Mouse (Mus musculus) left cerebral cortex, postnatal 25 days (tissue): Measurements from ENCODE around the gene Pglyrp3. TPM values are rescaled to one million over a fixed set of nuclear protein-coding genes. Genes with fewer than 3 reads are reported as not detected.
"Not testable (repeated sequence)": the region's sequence is repeated elsewhere in the genome, so short reads cannot be mapped to it uniquely, and the experiment has no call there.

ENCODE experiments used
- DNase-seq, 2 experiments: peaks; one replicate each; pipeline ENCODE4 v3.0.0; 2022; ENCODE audit warnings: low spot score in 2 of 2, mixed read lengths in 1 of 2
- intact Hi-C: fragments of 180-260 bp; cut with DNase I; formaldehyde crosslinking; loops from one replicate; pipeline ENCODE4 v1.15.1; 2025
- microRNA-seq, 2 experiments: library from miRNA; unstranded; fragments of <30 nt; microRNA quantifications; one replicate each; pipeline ENCODE4 v1.2.0; 2022
- total RNA-seq, 2 experiments: library from RNA; stranded (reverse); gene quantifications; 2 replicates each; pipeline ENCODE4 v1.2.3; 2021

The Pglyrp3 gene
- total RNA-seq, result not detected

GRCm38 (mm10) chr3:92014283-92014682, at the start of gene Pglyrp3:
TSS of gene Pglyrp3 (plus strand) at chr3:92014583.
- DNase-seq, result no peak
- intact Hi-C loops, result no loop called here

DNA sequence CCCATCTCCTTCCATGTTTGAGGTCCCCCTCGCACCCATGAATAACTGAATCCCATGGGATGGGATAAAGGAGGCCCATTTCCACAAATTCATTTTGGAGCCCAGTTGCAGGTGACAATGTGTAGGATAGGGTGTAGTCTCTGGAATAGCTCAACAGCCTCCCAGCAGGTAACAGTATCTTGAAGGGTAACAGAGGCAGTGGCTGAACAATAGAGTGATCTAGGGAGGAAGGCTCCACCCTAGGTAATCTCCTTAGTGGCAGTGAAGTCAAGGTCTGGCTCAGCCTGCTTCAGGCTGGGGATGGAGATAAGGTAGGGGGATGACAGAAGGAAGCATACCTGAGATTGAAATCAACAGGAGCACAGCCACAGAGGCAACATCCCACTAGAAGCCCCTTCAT, 3.4 kb upstream of the Pglyrp3 start:
- intact Hi-C loops, result no loop called here

DNA sequence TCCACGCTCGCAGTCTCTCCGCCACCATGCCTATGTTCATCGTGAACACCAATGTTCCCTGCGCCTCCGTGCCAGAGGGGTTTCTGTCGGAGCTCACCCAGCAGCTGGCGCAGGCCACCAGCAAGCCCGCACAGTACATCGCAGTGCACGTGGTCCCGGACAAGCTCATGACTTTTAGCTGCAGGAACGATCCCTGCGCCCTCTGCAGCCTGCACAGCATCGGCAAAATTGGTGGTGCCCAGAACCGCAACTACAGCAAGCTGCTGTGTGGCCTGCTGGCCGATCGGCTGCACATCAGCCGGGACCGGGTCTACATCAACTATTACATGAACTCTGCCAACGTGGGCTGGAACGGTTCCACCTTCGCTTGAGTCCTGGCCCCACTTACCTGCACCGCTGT, 10.2 kb downstream of the Pglyrp3 start:
- intact Hi-C loops, DNase-seq: not testable (repeated sequence)

More for the DNA sequence above, 3.4 kb upstream of the Pglyrp3 start:
- no peak for DNase-seq

GRCm38 (mm10) chr3:92033203-92033602, 18.8 kb downstream of the Pglyrp3 start:
- intact Hi-C loops, result no loop called here
- no peak for DNase-seq

- DNase-seq, result no peak
- intact Hi-C loops, result no loop called here
Measured at GRCm38 (mm10) chr3:92033892-92034291, 19.5 kb downstream of the Pglyrp3 start.

DNA sequence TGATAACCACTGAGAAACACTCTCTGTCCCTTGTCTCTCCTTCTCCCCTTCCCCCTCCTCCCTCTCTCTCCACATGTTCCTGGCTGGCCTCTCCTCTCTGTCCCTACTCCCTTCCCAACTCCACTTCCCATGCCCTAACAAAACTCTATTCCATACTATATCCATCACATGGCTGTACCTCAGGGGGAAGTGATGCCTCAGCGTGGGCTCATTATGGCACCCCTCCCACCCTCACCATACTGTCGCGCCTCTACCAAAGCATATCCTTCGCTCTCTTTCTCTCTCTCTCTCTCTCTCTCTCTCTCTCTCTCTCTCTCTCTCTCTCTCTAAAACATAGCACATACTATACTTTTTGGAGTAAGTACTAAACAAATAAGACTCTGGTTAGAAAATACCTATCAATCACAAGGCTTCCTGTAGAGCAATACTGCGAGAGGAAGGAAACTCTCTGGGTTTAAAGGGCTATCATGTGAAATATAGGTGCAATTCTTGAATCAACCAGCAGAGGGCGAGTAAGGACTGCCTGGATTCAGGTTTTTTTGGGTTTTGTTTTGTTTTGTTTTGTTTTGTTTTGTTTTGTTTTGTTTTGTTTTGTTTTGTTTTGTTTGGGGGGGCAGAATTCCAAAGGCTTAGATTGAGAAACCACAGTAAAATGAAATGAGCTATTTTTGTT, 36.1 kb downstream of the Pglyrp3 start:
- peak; percentile 32 to 41 for DNase-seq
- intact Hi-C loops, result loop anchor here (1.0 kb wide), 1 partner anchor 56 kb away; no protein-coding TSS in a partner anchor

DNA sequence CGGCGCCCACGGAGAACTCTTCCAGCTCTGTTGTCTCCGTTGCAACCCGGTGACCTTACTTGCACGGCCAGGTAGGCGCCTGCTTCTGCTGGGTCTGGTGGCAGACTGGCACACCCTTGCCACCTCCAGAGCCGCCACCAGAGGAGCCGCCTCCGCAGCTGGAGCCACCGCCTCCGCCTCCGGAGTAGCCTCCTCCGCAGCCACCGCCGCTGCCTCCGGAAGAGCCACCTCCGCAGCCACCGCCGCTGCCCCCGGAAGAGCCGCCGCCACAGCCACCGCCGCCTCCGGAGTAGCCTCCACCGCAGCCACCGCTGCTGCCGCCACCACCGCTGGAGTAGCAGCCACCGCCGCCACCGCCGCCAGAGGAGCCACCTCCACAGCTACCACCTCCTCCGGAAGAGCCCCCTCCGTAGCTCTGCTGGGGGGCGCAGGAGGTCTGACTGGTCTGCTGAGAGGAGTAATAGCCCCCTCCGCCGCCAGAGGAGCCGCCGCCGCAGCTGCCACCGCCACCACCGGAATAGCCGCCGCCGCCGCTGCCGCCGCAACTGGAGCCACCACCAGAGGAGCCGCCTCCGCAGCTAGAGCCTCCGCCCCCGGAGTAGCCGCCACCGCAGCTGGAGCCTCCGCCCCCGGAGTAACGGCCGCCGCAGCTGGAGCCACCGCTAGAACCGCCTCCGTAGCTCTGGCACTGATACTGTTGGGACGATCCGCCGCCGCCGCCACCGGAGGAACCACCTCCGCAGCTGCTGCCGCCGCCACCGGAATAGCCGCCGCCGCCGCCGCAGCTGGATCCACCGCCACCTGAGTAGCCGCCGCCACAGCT, 66.3 kb downstream of the Pglyrp3 start:
- peak; percentile 60 to 65 for DNase-seq
- intact Hi-C loops, result no loop called here

Small RNAs within 50 kb of the gene (microRNA-seq; reads per million reads assigned to microRNA genes)
- gene Gm23697 (0 reads per million in 2 experiments), gene Gm25145 (0 reads per million in 2 experiments)

Other genes with a start within 250 kb of the Pglyrp3 start
- gene Lor, start 68.6 kb downstream of the Pglyrp3 start, total RNA-seq, result 1 to 10 TPM; 1.8 to 2.3 TPM
- not detected for gene Prr9, start 109.4 kb downstream of the Pglyrp3 start, total RNA-seq
- not detected for gene Lelp1, start 128.2 kb downstream of the Pglyrp3 start, total RNA-seq
- gene Sprr2a1, start 201.2 kb downstream of the Pglyrp3 start, total RNA-seq, result not detected
- not detected for gene Sprr2a2, start 201.3 kb downstream of the Pglyrp3 start, total RNA-seq